Mouse (Mus musculus) lung, adult 2 months (tissue): ENCODE measurements around the gene Hhip.

ENCODE experiments used
- CTCF ChIP-seq: fragments of 200-500 bp; IDR thresholded peaks from 2 replicates; pipeline ENCODE4 v1.5.1; 2011; ENCODE audit warnings: mild to moderate bottlenecking, low read length, control low read depth; ENCODE audit not compliant: insufficient read depth
- POLR2A ChIP-seq: fragments of 200-500 bp; IDR thresholded peaks from 2 replicates; pipeline ENCODE4 v1.6.1; 2011; ENCODE audit warnings: low read depth, mild to moderate bottlenecking, control low read depth, low read length, borderline replicate concordance; ENCODE audit errors: extremely low read depth

GRCm38 (mm10) chr8:80031330-80032293 lies 26.2 kb downstream of the Hhip start:
- TF ChIP-seq POLR2A (no peak), CTCF (no peak)
